Mouse (Mus musculus) MEL (cell line): ENCODE measurements around the gene Ppp1r1b. TPM values are rescaled to one million over a fixed set of nuclear protein-coding genes. Genes with fewer than 3 reads are reported as not detected.

Source experiments
- DNase-seq: peaks from one replicate; pipeline ENCODE4 v3.0.0; 2011; ENCODE audit warnings: low read depth, low spot score
- H3K27ac ChIP-seq: 2 replicates; pipeline ENCODE4 v1.5.1; 2012; ENCODE audit warnings: low read depth, mild to moderate bottlenecking, control low read depth, low read length, moderate library complexity; ENCODE audit not compliant: control insufficient read depth
- H3K27me3 ChIP-seq, 2 experiments: fragments of 150-350 bp in 1 of 2; sonication (generic) in 1 of 2; 2 replicates each; pipeline ENCODE4 v1.6.1; 2012; ENCODE audit warnings: low read length in 2 of 2, mild to moderate bottlenecking in 2 of 2, improper control_type of control experiment in 1 of 2, moderate library complexity in 1 of 2; ENCODE audit not compliant: insufficient read depth in 2 of 2, control insufficient read depth in 1 of 2
- H3K36me3 ChIP-seq, 2 experiments: 2 replicates each; pipeline ENCODE4 v1.6.1; 2012 to 2014; ENCODE audit warnings: low read length in 2 of 2, improper control_type of control experiment in 1 of 2, inconsistent platforms in 1 of 2, mild to moderate bottlenecking in 1 of 2; ENCODE audit not compliant: insufficient read depth in 2 of 2, control insufficient read depth in 1 of 2
- H3K4me1 ChIP-seq, 2 experiments: fragments of 150-350 bp in 1 of 2; sonication (generic) in 1 of 2; 2 replicates each; pipeline ENCODE4 v1.6.1; 2012; ENCODE audit warnings: low read length in 2 of 2, improper control_type of control experiment in 1 of 2, mild to moderate bottlenecking in 1 of 2; ENCODE audit not compliant: insufficient read depth in 2 of 2, control insufficient read depth in 1 of 2
- H3K4me3 ChIP-seq, 2 experiments: fragments of 150-350 bp in 1 of 2; sonication (generic) in 1 of 2; 2 replicates each; pipeline ENCODE4 v1.5.1; 2012; ENCODE audit warnings: low read depth in 2 of 2, low read length in 2 of 2, mild to moderate bottlenecking in 2 of 2, moderate library complexity in 2 of 2, control low read depth in 1 of 2, improper control_type of control experiment in 1 of 2; ENCODE audit not compliant: control insufficient read depth in 1 of 2, insufficient read depth in 1 of 2
- H3K79me2 ChIP-seq: 2 replicates; pipeline ENCODE4 v1.6.1; 2012; ENCODE audit warnings: mild to moderate bottlenecking, low read length, moderate library complexity; ENCODE audit not compliant: control insufficient read depth, poor library complexity, insufficient read depth
- H3K9ac ChIP-seq: 2 replicates; pipeline ENCODE4 v1.6.1; 2012; ENCODE audit warnings: low read depth, mild to moderate bottlenecking, control low read depth, low read length, moderate library complexity; ENCODE audit not compliant: control insufficient read depth, poor library complexity, severe bottlenecking
- H3K9me3 ChIP-seq: fragments of 150-350 bp; sonication (generic); replicated peaks from 2 replicates; pipeline ENCODE4 v1.6.1; 2012; ENCODE audit warnings: mild to moderate bottlenecking, low read length, improper control_type of control experiment, moderate library complexity; ENCODE audit not compliant: insufficient read depth
- ELF1 ChIP-seq: IDR thresholded peaks from 2 replicates; pipeline ENCODE4 v1.6.1; 2014; ENCODE audit warnings: low read depth, mild to moderate bottlenecking, inconsistent platforms, low read length, improper control_type of control experiment, moderate library complexity
- EP300 ChIP-seq, 2 experiments: IDR thresholded peaks; 2 replicates each; pipeline ENCODE4 v1.6.1; 2011; ENCODE audit warnings: improper control_type of control experiment in 2 of 2, low read length in 2 of 2, low read depth in 1 of 2, mild to moderate bottlenecking in 1 of 2
- ETS1 ChIP-seq: IDR thresholded peaks from 2 replicates; pipeline ENCODE4 v1.6.1; 2012; ENCODE audit warnings: low read depth, mild to moderate bottlenecking, inconsistent platforms, low read length, improper control_type of control experiment, moderate library complexity
- HCFC1 ChIP-seq: IDR thresholded peaks from 2 replicates; pipeline ENCODE4 v1.6.1; 2012; ENCODE audit warnings: low read depth, mild to moderate bottlenecking, inconsistent platforms, low read length, improper control_type of control experiment, moderate library complexity
- JUND ChIP-seq: IDR thresholded peaks from 2 replicates; pipeline ENCODE4 v1.6.1; 2011; ENCODE audit warnings: low read depth, mild to moderate bottlenecking, improper control_type of control experiment, low read length
- MAFK ChIP-seq: IDR thresholded peaks from 2 replicates; pipeline ENCODE4 v1.6.1; 2011; ENCODE audit warnings: low read depth, mild to moderate bottlenecking, low read length, improper control_type of control experiment, borderline replicate concordance
- MAX ChIP-seq: IDR thresholded peaks from 2 replicates; pipeline ENCODE4 v1.6.1; 2011; ENCODE audit warnings: low read length, improper control_type of control experiment
- MEF2A ChIP-seq: IDR thresholded peaks from 2 replicates; pipeline ENCODE4 v1.6.1; 2014; ENCODE audit warnings: low read depth, mild to moderate bottlenecking, inconsistent platforms, low read length, improper control_type of control experiment; ENCODE audit not compliant: poor library complexity, insufficient replicate concordance, severe bottlenecking; ENCODE audit errors: extremely low read depth
- MXI1 ChIP-seq: IDR thresholded peaks from 2 replicates; pipeline ENCODE4 v1.6.1; 2011; ENCODE audit warnings: mild to moderate bottlenecking, low read depth, low read length, improper control_type of control experiment
- MYB ChIP-seq: IDR thresholded peaks from 2 replicates; pipeline ENCODE4 v1.6.1; 2011; ENCODE audit warnings: mild to moderate bottlenecking, low read depth, low read length, improper control_type of control experiment
- MYC ChIP-seq: IDR thresholded peaks from 2 replicates; pipeline ENCODE4 v1.6.1; 2011; ENCODE audit warnings: low read depth, mild to moderate bottlenecking, low read length, improper control_type of control experiment, moderate library complexity
- POLR2A ChIP-seq, 2 experiments: IDR thresholded peaks; 2 replicates each; pipeline ENCODE4 v1.6.1; 2011 to 2012; ENCODE audit warnings: low read length in 2 of 2, mild to moderate bottlenecking in 2 of 2, control low read depth in 1 of 2, improper control_type of control experiment in 1 of 2, low read depth in 1 of 2, moderate library complexity in 1 of 2; ENCODE audit not compliant: control insufficient read depth in 1 of 2, insufficient read depth in 1 of 2, poor library complexity in 1 of 2
- POLR2AphosphoS2 ChIP-seq: IDR thresholded peaks from 2 replicates; pipeline ENCODE4 v1.6.1; 2011; ENCODE audit warnings: low read length, improper control_type of control experiment
- RAD21 ChIP-seq: IDR thresholded peaks from 2 replicates; pipeline ENCODE4 v1.6.1; 2011; ENCODE audit warnings: mild to moderate bottlenecking, low read depth, low read length, improper control_type of control experiment
- TBP ChIP-seq: IDR thresholded peaks from 2 replicates; pipeline ENCODE4 v1.8.0; 2011; ENCODE audit warnings: low read depth, low read length, improper control_type of control experiment
- TCF12 ChIP-seq: IDR thresholded peaks from 2 replicates; pipeline ENCODE4 v1.6.1; 2014; ENCODE audit warnings: low read depth, mild to moderate bottlenecking, inconsistent platforms, low read length, improper control_type of control experiment, moderate library complexity
- UBTF ChIP-seq: IDR thresholded peaks from 2 replicates; pipeline ENCODE4 v1.6.1; 2012; ENCODE audit warnings: low read depth, mild to moderate bottlenecking, inconsistent platforms, low read length, improper control_type of control experiment, moderate library complexity, borderline replicate concordance; ENCODE audit not compliant: insufficient read depth
- USF2 ChIP-seq, 2 experiments: IDR thresholded peaks; 2 replicates each; pipeline ENCODE4 v1.6.1; 2011 to 2012; ENCODE audit warnings: improper control_type of control experiment in 2 of 2, low read length in 2 of 2, borderline replicate concordance in 1 of 2, inconsistent platforms in 1 of 2, low read depth in 1 of 2, mild to moderate bottlenecking in 1 of 2; ENCODE audit not compliant: insufficient read depth in 1 of 2
- ZC3H11A ChIP-seq: IDR thresholded peaks from 2 replicates; pipeline ENCODE4 v1.6.1; 2012; ENCODE audit warnings: low read depth, mild to moderate bottlenecking, inconsistent platforms, low read length, improper control_type of control experiment
- ZKSCAN1 ChIP-seq: IDR thresholded peaks from 2 replicates; pipeline ENCODE4 v1.6.1; 2012; ENCODE audit warnings: low read depth, mild to moderate bottlenecking, inconsistent platforms, low read length, improper control_type of control experiment, moderate library complexity
- ZMIZ1 ChIP-seq: IDR thresholded peaks from 2 replicates; pipeline ENCODE4 v1.6.1; 2012; ENCODE audit warnings: low read depth, mild to moderate bottlenecking, inconsistent platforms, low read length, improper control_type of control experiment, moderate library complexity
- polyA plus RNA-seq, 2 experiments: library from polyadenylated mRNA; stranded (reverse) in 1 of 2; unstranded in 1 of 2; fragments of >175 nt in 1 of 2; fragments of >200 nt in 1 of 2; gene quantifications; 2 replicates each; pipeline versions ENCODE4 v1.2.1 to v1.2.4; 2012; ENCODE audit warnings: low replicate concordance in 2 of 2, low read depth in 1 of 2; ENCODE audit not compliant: insufficient read length in 2 of 2, insufficient read depth in 1 of 2, missing spikeins in 1 of 2
- total RNA-seq: library from RNA; depleted of rRNA; stranded (reverse); fragments of 300-350 nt; gene quantifications from 2 replicates; pipeline ENCODE4 v1.2.3, GENCODE M21; 2012

Gene Ppp1r1b
- total and polyA plus RNA-seq, 3 experiments = 35.2 to 114 TPM; not detected in 1

GRCm38 (mm10) chr11:98367863-98368186 is 19.6 kb downstream of the Ppp1r1b start:
- Histone ChIP-seq H3K79me2 (peaks cover 2% of the 10 kb centered on the region), H3K4me1 (no peaks in the 10 kb centered on the region), H3K4me3 (no peak overlapping the region)
- TF ChIP-seq USF2 (IDR thresholded peaks at IDR 0.05; ENCODE audit: borderline replicate concordance in 1 of 2, insufficient read depth in 1 of 2, low read depth in 1 of 2, low read length in 2 of 2) (no peak), RAD21 (no peak), ZMIZ1 (no peak), HCFC1 (no peak), MYC (no peak)
- TF ChIP-seq, all 39 proteins: peak for 0
- no peaks in the 10 kb centered on the region for H3K27me3 ChIP-seq
- H3K9ac ChIP-seq = no peak overlapping the region
- H3K9me3 ChIP-seq = no peaks in the 10 kb centered on the region
- H3K36me3 ChIP-seq = no peaks in the 10 kb centered on the region
- DNase-seq = no peak
- H3K27ac ChIP-seq = no peak overlapping the region

- no peak overlapping the region for H3K27ac ChIP-seq
- H3K79me2 ChIP-seq = no peaks in the 10 kb centered on the region; the same call in 1 of the 2 replicates
- TF ChIP-seq TCF12 (no peak), ETS1 (no peak), MAFK (no peak), MXI1 (no peak), ZKSCAN1 (no peak), MAX (no peak), MEF2A (no peak), POLR2AphosphoS2 (no peak), EP300 (IDR thresholded peaks at IDR 0.05; ENCODE audit: low read depth in 1 of 2, low read length in 2 of 2) (no peak), RAD21 (no peak), UBTF (no peak), USF2 (IDR thresholded peaks at IDR 0.05; ENCODE audit: borderline replicate concordance in 1 of 2, insufficient read depth in 1 of 2, low read depth in 1 of 2, low read length in 2 of 2) (no peak), ELF1 (no peak), MYB (no peak), JUND (no peak), TBP (no peak), POLR2A (IDR thresholded peaks at IDR 0.05; ENCODE audit: control insufficient read depth in 1 of 2, insufficient read depth in 1 of 2, low read depth in 1 of 2, low read length in 2 of 2, poor library complexity in 1 of 2) (no peak), ZC3H11A (no peak)
- no peaks in the 10 kb centered on the region for H3K9me3 ChIP-seq
- H3K4me3 ChIP-seq = no peak overlapping the region
- H3K4me1 ChIP-seq = no peaks in the 10 kb centered on the region
- H3K36me3 ChIP-seq = no peaks in the 10 kb centered on the region; a peak in 1 of 4 replicates
- no peak for DNase-seq
- H3K27me3 ChIP-seq = no peaks in the 10 kb centered on the region
- H3K9ac ChIP-seq = no peak overlapping the region
Measured at GRCm38 (mm10) chr11:98369337-98369736, 21.1 kb downstream of the Ppp1r1b start.
